Mouse (Mus musculus): ENCODE data around the gene Glt1d1.

DNA sequence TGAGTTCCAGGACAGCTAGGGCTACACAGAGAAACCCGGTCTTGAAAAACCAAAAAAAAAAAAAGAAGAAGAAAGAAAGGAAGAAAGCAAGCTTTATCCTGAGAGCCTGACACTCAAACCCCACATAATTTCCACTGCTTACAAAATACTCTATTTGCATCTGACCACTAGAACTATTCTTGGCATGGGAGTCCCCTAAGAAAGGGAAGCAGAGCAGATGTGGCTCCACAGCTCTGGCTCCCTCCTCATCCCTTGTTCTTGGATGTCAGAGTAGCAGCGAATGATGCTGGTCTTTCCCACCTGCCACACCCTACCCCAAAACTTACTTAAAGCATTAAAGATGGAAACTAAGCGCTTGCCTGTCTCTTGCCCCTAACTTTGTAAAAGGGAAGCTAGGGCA, 16.6 kb upstream of the Glt1d1 start:
- no peak for TF ChIP-seq POLR2A (IDR thresholded peaks at IDR 0.05; ENCODE audit: borderline replicate concordance, insufficient read depth, low read length)
- no peak for TF ChIP-seq CTCF (IDR thresholded peaks at IDR 0.05; ENCODE audit: borderline replicate concordance, insufficient read depth, low read depth, low read length)
